Mouse (Mus musculus) C2C12 (cell line): ENCODE measurements at regions not wholly inside any gene's neighbourhood (a gene's known extent, or its start where the extent isn't known, plus 50 kb on each side); places are given as distances from the start of the nearest gene placed in this dataset.

Source experiments
- H3K27me3 ChIP-seq: one replicate; pipeline ENCODE4 v1.6.1; 2011; ENCODE audit not compliant: control insufficient read depth, insufficient read depth, insufficient read length
- H3K36me3 ChIP-seq: one replicate; pipeline ENCODE4 v1.6.1; 2011; ENCODE audit not compliant: control insufficient read depth, insufficient read depth
- H3K4me3 ChIP-seq: one replicate; pipeline ENCODE4 v1.5.1; 2011; ENCODE audit warnings: mild to moderate bottlenecking, control low read depth; ENCODE audit not compliant: poor library complexity, insufficient read depth, severe bottlenecking
- H3K79me2 ChIP-seq: one replicate; pipeline ENCODE4 v1.6.1; 2011; ENCODE audit not compliant: control insufficient read depth, insufficient read depth
- H3K79me3 ChIP-seq: one replicate; pipeline ENCODE4 v1.6.1; 2011; ENCODE audit warnings: low read depth, control low read depth
- H3ac ChIP-seq: one replicate; pipeline ENCODE3; 2011; ENCODE audit warnings: low read depth; ENCODE audit not compliant: control insufficient read depth, insufficient read length
- CEBPB ChIP-seq: IDR thresholded peaks from one replicate; pipeline ENCODE4 v1.6.1; 2011; ENCODE audit warnings: low read depth, mild to moderate bottlenecking, control low read depth, moderate library complexity
- CTCF ChIP-seq: IDR thresholded peaks from one replicate; pipeline ENCODE4 v1.5.1; 2011; ENCODE audit not compliant: control insufficient read depth, insufficient read depth, insufficient read length
- FOSL1 ChIP-seq: IDR thresholded peaks from one replicate; pipeline ENCODE4 v1.8.0; 2011; ENCODE audit warnings: mild to moderate bottlenecking, low read length; ENCODE audit not compliant: poor library complexity, insufficient read depth, severe bottlenecking
- MAX ChIP-seq: IDR thresholded peaks from one replicate; pipeline ENCODE4 v1.6.1; 2011; ENCODE audit warnings: mild to moderate bottlenecking, control low read depth
- MYOD1 ChIP-seq: IDR thresholded peaks from one replicate; pipeline ENCODE4 v1.6.1; 2011; ENCODE audit warnings: low read depth; ENCODE audit not compliant: control insufficient read depth, insufficient read length
- MYOG ChIP-seq: IDR thresholded peaks from one replicate; pipeline ENCODE4 v1.6.1; 2011; ENCODE audit not compliant: control insufficient read depth, insufficient read length; ENCODE audit errors: extremely low read depth
- USF1 ChIP-seq: IDR thresholded peaks from one replicate; pipeline ENCODE4 v1.6.1; 2011; ENCODE audit warnings: low read depth, mild to moderate bottlenecking, control low read depth, moderate library complexity

GRCm38 (mm10) chr17:7680658-7681057 lies 146.4 kb downstream of the Fndc1 start:
- no peak for TF ChIP-seq MAX
- TF ChIP-seq CEBPB: no peak
- TF ChIP-seq USF1: no peak
- TF ChIP-seq CTCF: no peak
- no peak for TF ChIP-seq MYOG
- no peak for TF ChIP-seq MYOD1
- TF ChIP-seq FOSL1: no peak
- Histone ChIP-seq H3ac (no peak overlapping the region), H3K4me3 (no peak overlapping the region), H3K36me3 (no peaks in the 10 kb centered on the region), H3K27me3 (no peaks in the 10 kb centered on the region), H3K79me2 (no peaks in the 10 kb centered on the region), H3K79me3 (no peaks in the 10 kb centered on the region)

- H3K79me2 ChIP-seq: no peaks in the 10 kb centered on the region
- H3ac ChIP-seq: no peak overlapping the region
- H3K79me3 ChIP-seq: no peaks in the 10 kb centered on the region
- no peaks in the 10 kb centered on the region for H3K36me3 ChIP-seq
- no peak for TF ChIP-seq MYOD1
- H3K4me3 ChIP-seq: no peak overlapping the region
- H3K27me3 ChIP-seq: no peaks in the 10 kb centered on the region
These were observed 147.3 kb downstream of the Fndc1 start for GRCm38 (mm10) chr17:7679786-7680185.

GRCm38 (mm10) chr17:7678898-7679297 lies 148.2 kb downstream of the Fndc1 start:
- Histone ChIP-seq H3K79me2 (no peaks in the 10 kb centered on the region), H3K27me3 (no peaks in the 10 kb centered on the region), H3K4me3 (no peak overlapping the region), H3K79me3 (no peaks in the 10 kb centered on the region), H3ac (no peak overlapping the region), H3K36me3 (no peaks in the 10 kb centered on the region)
- no peak for TF ChIP-seq USF1
- no peak for TF ChIP-seq CEBPB
- no peak for TF ChIP-seq MAX
- no peak for TF ChIP-seq CTCF
- no peak for TF ChIP-seq FOSL1
- TF ChIP-seq MYOD1: no peak
- no peak for TF ChIP-seq MYOG

- no peak overlapping the region for H3K4me3 ChIP-seq
- TF ChIP-seq CEBPB (no peak), USF1 (no peak), FOSL1 (no peak), MYOG (no peak), CTCF (no peak), MYOD1 (no peak), MAX (no peak)
- H3K79me2 ChIP-seq: no peaks in the 10 kb centered on the region
- H3K79me3 ChIP-seq: no peaks in the 10 kb centered on the region
- no peaks in the 10 kb centered on the region for H3K27me3 ChIP-seq
- no peaks in the 10 kb centered on the region for H3K36me3 ChIP-seq
- no peak overlapping the region for H3ac ChIP-seq
These were observed 149.3 kb downstream of the Fndc1 start for GRCm38 (mm10) chr17:7677796-7678195.

- no peaks in the 10 kb centered on the region for H3K36me3 ChIP-seq
- H3K79me3 ChIP-seq: no peaks in the 10 kb centered on the region
- no peaks in the 10 kb centered on the region for H3K27me3 ChIP-seq
- no peak overlapping the region for H3K4me3 ChIP-seq
- TF ChIP-seq USF1: no peak
- no peak for TF ChIP-seq FOSL1
- TF ChIP-seq MAX: no peak
- TF ChIP-seq CTCF: no peak
- no peak for TF ChIP-seq MYOD1
- no peak for TF ChIP-seq CEBPB
- TF ChIP-seq MYOG: no peak
- H3K79me2 ChIP-seq: no peaks in the 10 kb centered on the region
- H3ac ChIP-seq: no peak overlapping the region
These were observed 149.8 kb downstream of the Fndc1 start for GRCm38 (mm10) chr17:7677301-7677700.

- Histone ChIP-seq H3K79me2 (no peaks in the 10 kb centered on the region), H3K79me3 (no peaks in the 10 kb centered on the region), H3K4me3 (no peak overlapping the region), H3K27me3 (no peaks in the 10 kb centered on the region), H3K36me3 (no peaks in the 10 kb centered on the region), H3ac (no peak overlapping the region)
- TF ChIP-seq CEBPB (no peak), MAX (no peak), MYOD1 (no peak), USF1 (no peak), CTCF (no peak), FOSL1 (no peak), MYOG (no peak)
These were observed 150.3 kb downstream of the Fndc1 start for GRCm38 (mm10) chr17:7676776-7677175.
